Mouse (Mus musculus) frontal cortex, postnatal 25 days (tissue): ENCODE measurements around the gene Gucy2d.

ENCODE experiments used
- DNase-seq, 2 experiments: peaks; one replicate each; pipeline ENCODE4 v3.0.0; 2022; ENCODE audit warnings: low spot score in 2 of 2

Gucy2d gene

GRCm38 (mm10) chr7:98489623-98490084, 49.4 kb downstream of the Gucy2d start:
- no peak for DNase-seq

- DNase-seq: no peak
Measured at GRCm38 (mm10) chr7:98490328-98490727, 50.1 kb downstream of the Gucy2d start.

GRCm38 (mm10) chr7:98490911-98491310, 50.7 kb downstream of the Gucy2d start:
- DNase-seq: no peak

GRCm38 (mm10) chr7:98491451-98492200, 51.4 kb downstream of the Gucy2d start:
- no peak for DNase-seq

- DNase-seq: no peak
Measured at GRCm38 (mm10) chr7:98492331-98492730, 52.1 kb downstream of the Gucy2d start.

GRCm38 (mm10) chr7:98493307-98493706, 53.1 kb downstream of the Gucy2d start:
- DNase-seq: no peak

GRCm38 (mm10) chr7:98493901-98494480, 53.8 kb downstream of the Gucy2d start:
- no peak for DNase-seq

GRCm38 (mm10) chr7:98495591-98495990, 55.4 kb downstream of the Gucy2d start:
- no peak for DNase-seq

- no peak for DNase-seq
Measured at GRCm38 (mm10) chr7:98497451-98497850, 57.2 kb downstream of the Gucy2d start.

- no peak for DNase-seq
Measured at GRCm38 (mm10) chr7:98498101-98498500, 57.9 kb downstream of the Gucy2d start.

GRCm38 (mm10) chr7:98498656-98499560, 58.7 kb downstream of the Gucy2d start:
- no peak for DNase-seq

- no peak for DNase-seq
Measured at GRCm38 (mm10) chr7:98499561-98500292, 59.5 kb downstream of the Gucy2d start.

GRCm38 (mm10) chr7:98500470-98500869, 60.3 kb downstream of the Gucy2d start:
- no peak for DNase-seq

GRCm38 (mm10) chr7:98501078-98501477, 60.9 kb downstream of the Gucy2d start:
- DNase-seq: no peak

- DNase-seq: no peak
Measured at GRCm38 (mm10) chr7:98502921-98503320, 62.7 kb downstream of the Gucy2d start.

- no peak for DNase-seq
Measured at GRCm38 (mm10) chr7:98503951-98504647, 63.9 kb downstream of the Gucy2d start.

- no peak for DNase-seq
Measured at GRCm38 (mm10) chr7:98504726-98505314, 64.6 kb downstream of the Gucy2d start.

GRCm38 (mm10) chr7:98505664-98506063, 65.4 kb downstream of the Gucy2d start:
- DNase-seq: no peak

- DNase-seq: no peak
Measured at GRCm38 (mm10) chr7:98510961-98511958, 71.0 kb downstream of the Gucy2d start.
